Mouse (Mus musculus) left cerebral cortex, postnatal 4 days (tissue): ENCODE measurements around the gene Unc13c. TPM values are rescaled to one million over a fixed set of nuclear protein-coding genes. Genes with fewer than 3 reads are reported as not detected.

Experiments
- DNase-seq: peaks from one replicate; pipeline ENCODE4 v3.0.0-alpha.2; 2022
- intact Hi-C: fragments of 180-260 bp; cut with DNase I; formaldehyde crosslinking; loops from one replicate; pipeline ENCODE4 v1.15.1; 2025
- total RNA-seq, 2 experiments: library from RNA; stranded (reverse); gene quantifications; 2 replicates each; pipeline ENCODE4 v1.2.3; 2021

The Unc13c gene
- total RNA-seq, 2 experiments from 2014 or later, result 14.4 to 16.8 TPM

DNA sequence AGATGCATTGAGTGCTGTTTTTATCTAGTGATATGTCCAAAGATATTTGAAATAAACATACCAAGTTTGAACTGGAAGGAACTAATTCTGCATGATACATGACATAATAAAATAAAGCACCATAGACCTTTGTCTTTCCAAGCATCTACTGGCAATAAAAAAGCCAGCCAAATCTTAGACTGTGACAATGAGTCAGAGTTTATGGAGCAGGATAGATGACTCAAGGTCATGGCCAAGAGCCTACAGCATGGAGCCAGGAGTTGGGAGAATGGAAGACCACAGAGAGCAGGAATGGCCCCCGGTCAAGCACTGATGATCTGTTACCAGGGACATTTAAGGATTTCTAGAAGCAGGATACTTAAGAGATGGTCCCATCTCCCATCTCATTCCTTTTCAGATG lies 319.7 kb downstream of the Unc13c start:
- intact Hi-C loops, result no loop called here
- no peak for DNase-seq

DNA sequence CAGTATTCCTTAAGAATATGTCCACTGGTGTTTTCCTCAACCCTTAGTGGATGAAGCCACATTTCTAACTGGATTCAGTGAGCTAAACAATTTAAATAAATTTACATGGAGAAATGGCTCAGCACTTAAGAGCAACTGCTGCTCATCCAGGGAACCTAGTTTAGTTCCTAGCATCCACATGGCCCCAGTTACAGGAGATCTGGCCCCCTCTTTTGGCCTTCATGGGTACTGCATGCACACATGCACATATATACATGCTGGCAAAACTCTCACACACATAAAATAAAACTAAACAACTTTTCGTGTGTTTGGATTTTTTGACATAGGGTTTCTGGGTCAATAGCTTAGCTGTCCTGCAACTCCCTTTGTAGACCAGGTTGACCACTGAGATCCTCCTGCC lies 330.6 kb downstream of the Unc13c start:
- peak; percentile 5 for DNase-seq
- intact Hi-C loops, result no loop called here

DNA sequence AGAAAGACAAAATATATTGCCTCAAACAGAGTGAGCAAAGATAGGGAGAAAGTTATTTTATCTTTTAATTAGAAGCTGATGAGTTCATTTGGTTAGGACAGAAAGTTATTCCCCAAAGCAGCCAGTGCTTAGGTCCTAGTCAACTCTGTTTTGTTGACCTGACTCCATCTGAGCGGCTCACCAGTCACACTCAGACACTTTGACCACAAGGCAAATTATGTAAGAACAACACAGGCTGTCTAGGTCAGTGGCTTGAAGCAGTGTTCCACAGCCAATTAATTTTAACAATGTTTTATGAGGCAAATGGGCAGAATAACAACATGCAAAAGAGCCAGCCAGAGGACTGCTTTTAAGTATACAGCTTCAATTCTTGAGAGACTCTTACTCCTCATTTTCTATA lies 343.6 kb downstream of the Unc13c start:
- no peak for DNase-seq
- intact Hi-C loops, result no loop called here

DNA sequence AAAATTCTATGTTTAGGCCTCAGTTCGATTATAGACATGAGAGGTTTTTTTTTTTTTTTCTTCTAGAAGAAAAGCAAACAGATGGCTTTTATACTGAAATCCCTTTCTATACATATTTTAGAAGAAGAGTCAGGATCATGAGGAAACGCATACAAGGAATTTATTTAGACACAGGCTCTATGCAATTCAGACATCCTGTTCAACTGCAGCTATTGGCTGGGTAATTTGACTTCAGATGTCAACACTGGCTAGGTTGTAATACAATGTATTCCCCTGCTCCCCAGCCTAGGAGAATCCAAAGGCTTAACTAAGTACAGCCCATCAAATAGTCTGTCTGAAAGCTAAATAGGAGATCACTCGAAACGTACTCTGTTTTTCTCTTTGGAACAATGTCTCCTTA lies 355.9 kb downstream of the Unc13c start:
- intact Hi-C loops, result no loop called here
- DNase-seq, result no peak

DNA sequence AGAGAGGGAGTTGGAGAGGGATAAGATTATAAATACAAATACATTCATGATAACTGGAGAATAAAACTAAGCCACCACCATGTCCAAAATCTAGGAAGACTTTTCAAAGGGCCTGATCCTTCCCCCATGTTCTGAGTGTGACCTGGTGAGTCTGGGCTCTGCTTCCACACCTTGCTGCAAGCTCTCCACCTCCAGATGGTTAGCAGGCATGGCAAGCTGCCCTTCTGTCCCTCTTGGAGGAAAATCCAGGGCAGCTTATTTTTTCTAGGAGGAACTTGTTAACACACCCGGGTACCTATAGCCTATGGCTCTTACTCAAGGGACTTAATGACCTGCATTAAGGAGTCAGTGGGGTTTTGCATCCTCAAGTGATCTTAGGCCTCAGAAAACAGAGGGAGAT lies 364.8 kb downstream of the Unc13c start:
- DNase-seq, result no peak
- intact Hi-C loops, result no loop called here

DNA sequence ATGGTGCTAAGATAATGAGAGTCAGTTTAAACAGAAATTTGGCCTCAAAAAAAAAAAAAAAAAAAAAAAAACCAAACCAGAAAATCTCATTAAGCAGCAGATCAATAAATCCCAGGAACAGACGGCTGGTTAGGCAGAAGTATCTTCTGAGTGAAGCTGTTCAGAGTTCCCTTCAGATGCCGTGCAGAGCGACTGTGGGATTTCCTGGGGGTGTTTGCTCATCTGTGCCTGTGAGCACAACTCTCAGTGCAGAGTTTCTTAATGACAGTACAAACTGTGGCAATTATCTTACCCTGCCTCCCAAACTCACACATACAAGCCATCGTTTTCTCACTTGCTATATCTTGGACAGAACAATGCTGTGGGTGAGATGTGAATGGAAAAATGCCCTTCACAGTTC lies 403.2 kb downstream of the Unc13c start:
- DNase-seq, result no peak
- intact Hi-C loops, result no loop called here

DNA sequence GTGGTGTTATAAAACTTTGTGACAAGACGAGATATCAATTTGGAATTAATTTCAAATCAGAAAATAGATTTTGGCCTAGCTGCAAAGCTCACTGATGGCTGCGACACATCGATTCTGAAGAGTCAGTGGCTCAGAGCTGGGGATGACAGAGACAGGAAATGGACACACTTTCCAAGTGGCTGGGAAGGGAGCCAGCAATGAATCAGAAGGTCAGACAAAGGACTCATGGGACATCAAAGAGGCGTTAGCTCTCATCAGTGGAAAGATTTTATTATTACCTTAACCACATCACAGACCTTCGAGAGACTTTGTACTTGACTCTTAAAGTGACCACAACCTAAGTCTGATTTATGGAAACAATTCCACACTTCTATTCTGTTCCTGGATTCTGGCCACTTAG lies 408.7 kb downstream of the Unc13c start:
- peak; percentile 60 for DNase-seq
- intact Hi-C loops, result no loop called here

DNA sequence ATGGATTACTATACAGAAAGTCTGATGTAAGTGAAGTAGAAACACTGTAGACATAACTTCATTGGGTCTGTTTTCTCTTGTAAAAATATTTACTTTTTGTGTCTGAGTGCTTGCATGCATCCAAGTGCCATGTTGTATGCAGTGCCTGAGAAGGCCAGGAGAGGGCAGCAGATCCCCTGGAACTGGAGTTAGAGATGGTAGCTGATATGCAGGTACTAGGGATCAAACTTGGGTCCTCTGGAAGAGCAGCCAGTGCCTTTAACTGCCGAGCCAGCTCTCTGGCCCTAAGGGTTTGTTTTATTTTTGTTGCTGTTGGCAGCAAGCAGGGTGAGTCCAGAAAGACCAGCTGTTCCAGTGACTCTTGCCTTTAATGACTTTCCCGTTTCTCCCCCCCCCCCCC lies 411.0 kb downstream of the Unc13c start:
- intact Hi-C loops, result loop anchor here (10.0 kb wide), 1 partner anchor 427 kb away; no protein-coding TSS in a partner anchor
- peak; percentile 56 for DNase-seq

DNA sequence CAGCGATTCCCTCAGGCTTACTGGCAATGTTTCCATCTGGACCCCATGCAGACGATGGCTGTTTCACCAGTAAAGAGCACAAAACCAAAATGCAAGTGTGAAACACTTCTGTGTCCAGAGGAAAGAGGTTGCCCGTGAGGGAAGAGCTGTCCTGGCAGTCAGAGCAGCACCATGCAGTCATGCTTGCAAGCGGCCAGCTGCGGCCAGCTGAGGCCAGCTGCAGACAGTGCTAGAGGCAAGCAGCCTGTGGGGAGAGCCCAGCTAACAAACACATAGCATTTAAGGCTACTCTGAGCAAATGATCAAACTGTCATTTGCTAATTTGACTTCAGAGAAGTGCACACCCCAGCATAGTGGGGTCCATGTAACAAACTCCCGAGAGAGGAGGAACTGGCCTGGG lies 413.4 kb downstream of the Unc13c start:
- intact Hi-C loops, result loop anchor here (10.0 kb wide), 1 partner anchor 429 kb away; no protein-coding TSS in a partner anchor
- no peak for DNase-seq

DNA sequence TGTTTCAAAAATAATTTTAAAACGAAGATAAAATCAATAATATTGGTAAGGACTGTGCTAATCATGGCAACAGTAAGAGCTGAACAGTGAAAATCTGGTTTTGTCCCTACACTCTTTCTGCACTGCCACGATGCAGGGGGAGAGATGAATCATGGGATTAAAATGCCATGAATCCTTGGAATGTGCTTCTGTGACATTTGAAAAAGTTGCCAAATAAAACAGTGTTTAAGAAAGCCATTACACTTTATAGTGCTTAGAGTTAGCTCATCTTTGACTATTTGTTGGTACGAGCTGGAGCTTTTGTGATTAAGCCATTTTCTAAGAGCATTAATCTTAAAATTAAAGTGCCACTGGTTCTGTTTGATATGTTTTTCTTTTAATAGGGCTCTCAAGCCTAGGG lies 496.2 kb downstream of the Unc13c start:
- intact Hi-C loops, result no loop called here
- no peak for DNase-seq

DNA sequence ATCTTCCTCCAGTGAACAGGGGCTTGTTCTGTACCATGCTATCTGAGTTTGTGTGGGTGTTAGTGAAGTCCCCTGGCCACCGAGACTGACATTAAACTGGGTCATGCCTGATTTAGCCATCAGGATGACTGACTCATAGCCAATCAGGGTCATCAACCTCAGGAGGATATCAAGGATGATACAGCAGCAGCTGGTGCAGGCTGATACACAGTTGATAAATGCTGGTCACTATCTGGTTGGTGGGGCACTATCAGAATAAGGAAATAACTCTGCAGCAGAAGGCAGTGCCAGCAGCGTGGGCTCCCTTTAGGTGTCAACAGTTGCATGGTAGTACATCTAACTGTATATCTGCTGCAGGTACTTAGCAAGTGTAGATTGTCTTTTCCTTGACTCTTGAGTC lies 506.7 kb downstream of the Unc13c start:
- no peak for DNase-seq

DNA sequence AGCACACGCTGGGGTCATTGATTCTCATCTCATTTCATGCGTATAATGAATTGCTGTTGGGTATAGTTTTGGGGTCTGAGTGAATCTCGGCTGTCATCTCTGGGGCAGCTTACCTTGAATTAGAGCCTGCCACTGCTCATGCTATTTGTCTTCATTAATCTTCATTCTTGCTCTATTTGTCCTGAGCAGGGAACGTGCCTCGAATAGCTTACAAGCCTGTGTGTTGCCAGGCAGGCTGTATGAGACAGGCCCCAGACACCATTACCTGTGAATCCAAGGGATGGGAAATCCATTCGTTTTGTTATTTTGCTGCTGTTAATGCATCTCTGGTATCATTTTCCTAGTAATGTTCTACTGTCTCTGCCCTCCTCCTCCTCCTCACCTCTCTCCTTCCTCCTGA lies 518.8 kb downstream of the Unc13c start:
- intact Hi-C loops, result no loop called here
- DNase-seq, result no peak

More for the DNA sequence above, 506.7 kb downstream of the Unc13c start:
- intact Hi-C loops, result no loop called here

DNA sequence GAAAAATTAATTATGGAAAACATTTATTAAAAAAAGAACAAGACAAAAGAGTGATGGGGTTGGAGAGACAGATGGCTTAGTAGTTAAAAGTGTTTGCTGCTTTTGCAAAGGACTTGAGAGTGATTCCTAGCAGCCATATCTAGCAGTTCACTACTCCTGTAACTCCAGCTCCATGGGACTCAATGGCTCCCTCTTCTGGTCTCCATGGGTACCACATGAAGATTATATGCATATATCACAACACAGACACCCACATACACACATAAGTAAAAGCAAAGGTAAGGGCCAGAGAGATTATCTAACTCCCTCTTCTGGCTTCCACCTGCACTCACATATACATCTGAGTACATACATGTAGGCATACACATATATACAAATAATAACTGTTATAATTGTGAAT lies 519.5 kb downstream of the Unc13c start:
- intact Hi-C loops, result no loop called here
- no peak for DNase-seq

DNA sequence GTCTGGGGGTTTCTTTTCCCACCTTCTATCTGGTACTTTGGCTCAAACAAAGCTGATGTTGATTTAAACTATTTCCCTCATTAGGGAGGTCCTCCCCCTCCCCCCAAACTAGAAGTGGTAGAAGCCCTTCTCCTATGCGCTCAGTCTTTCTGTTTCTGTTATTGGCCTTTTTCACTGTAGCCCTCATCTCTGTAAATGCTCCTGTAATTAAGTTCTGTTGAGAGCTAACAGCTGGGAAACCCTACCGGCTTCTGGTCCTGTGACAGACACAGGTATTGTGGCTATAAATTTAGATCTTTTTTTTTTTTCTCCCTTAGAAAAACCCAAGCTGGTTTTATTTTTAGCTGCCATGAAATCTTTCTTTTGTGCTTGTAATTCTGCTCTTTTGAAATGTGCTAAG lies 536.8 kb downstream of the Unc13c start:
- intact Hi-C loops, result no loop called here
- no peak for DNase-seq

Other genes starting within 250 kb of the Unc13c start
- under 1 TPM in 1 of 2 experiments, not detected in 1; 0.08 TPM for gene Wdr72, start 141.4 kb upstream of the Unc13c start, total RNA-seq